Mouse (Mus musculus): ENCODE measurements around the gene Asb18. TPM values are rescaled to one million over a fixed set of nuclear protein-coding genes. Genes with fewer than 3 reads are reported as not detected.

Asb18 gene
- total RNA-seq, 2 experiments from 2014 or later = 21.8 to 26.9 TPM

- no peak for DNase-seq
- intact Hi-C loops (cut with DNase I) = no loop called here
Observed at GRCm38 (mm10) chr1:89918111-89918510, 96.4 kb downstream of the Asb18 start.

GRCm38 (mm10) chr1:89913611-89914010 lies 100.9 kb downstream of the Asb18 start:
- intact Hi-C loops (cut with DNase I) = no loop called here
- DNase-seq = no peak

DNA sequence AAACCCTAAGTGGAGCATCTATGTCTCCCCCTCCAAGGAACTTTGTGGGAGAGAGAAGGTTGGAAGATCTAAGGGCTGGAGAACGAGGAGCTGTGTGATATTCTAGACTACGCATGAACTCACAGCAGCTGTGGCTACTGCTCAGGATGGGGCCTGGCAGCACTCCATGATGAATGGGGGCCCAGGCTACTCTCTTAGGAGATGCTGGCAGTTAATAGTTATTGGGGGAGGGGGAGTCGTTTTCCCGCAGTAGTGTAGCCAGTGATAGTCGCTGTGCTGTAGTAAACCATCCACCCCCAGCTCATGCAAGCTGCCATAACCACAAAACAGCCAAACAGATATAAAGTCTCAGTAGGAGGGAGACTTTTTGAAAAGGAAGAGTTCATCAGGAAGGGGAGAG lies 102.1 kb downstream of the Asb18 start:
- intact Hi-C loops (cut with DNase I) = no loop called here

GRCm38 (mm10) chr1:89909796-89910195 lies 104.7 kb downstream of the Asb18 start:
- intact Hi-C loops (cut with DNase I) = no loop called here
- no peak for DNase-seq

More for the DNA sequence above, 102.1 kb downstream of the Asb18 start:
- no peak for DNase-seq

GRCm38 (mm10) chr1:89902641-89903040 lies 111.8 kb downstream of the Asb18 start:
- DNase-seq = no peak
- intact Hi-C loops (cut with DNase I) = no loop called here

- no peak for DNase-seq
- intact Hi-C loops (cut with DNase I) = no loop called here
Observed at GRCm38 (mm10) chr1:89902236-89902635, 112.2 kb downstream of the Asb18 start.

- intact Hi-C loops (cut with DNase I) = no loop called here
- DNase-seq = no peak
Observed at GRCm38 (mm10) chr1:89901381-89901780, 113.1 kb downstream of the Asb18 start.

Other genes starting within 250 kb of the Asb18 start
- under 1 TPM; 0.20 to 0.35 TPM for gene Gbx2, start 83.5 kb downstream of the Asb18 start, total RNA-seq (2021)
- gene Iqca, start 138.7 kb upstream of the Asb18 start, total RNA-seq (2021) = not detected
- 10 to 100 TPM in 1 of 2 experiments, 1 to 10 TPM in 1; 9.9 to 13.4 TPM for gene Ackr3, start 189.3 kb upstream of the Asb18 start, total RNA-seq (2021)